Mouse (Mus musculus): Measurements from ENCODE around the gene Ankrd6.

DNA sequence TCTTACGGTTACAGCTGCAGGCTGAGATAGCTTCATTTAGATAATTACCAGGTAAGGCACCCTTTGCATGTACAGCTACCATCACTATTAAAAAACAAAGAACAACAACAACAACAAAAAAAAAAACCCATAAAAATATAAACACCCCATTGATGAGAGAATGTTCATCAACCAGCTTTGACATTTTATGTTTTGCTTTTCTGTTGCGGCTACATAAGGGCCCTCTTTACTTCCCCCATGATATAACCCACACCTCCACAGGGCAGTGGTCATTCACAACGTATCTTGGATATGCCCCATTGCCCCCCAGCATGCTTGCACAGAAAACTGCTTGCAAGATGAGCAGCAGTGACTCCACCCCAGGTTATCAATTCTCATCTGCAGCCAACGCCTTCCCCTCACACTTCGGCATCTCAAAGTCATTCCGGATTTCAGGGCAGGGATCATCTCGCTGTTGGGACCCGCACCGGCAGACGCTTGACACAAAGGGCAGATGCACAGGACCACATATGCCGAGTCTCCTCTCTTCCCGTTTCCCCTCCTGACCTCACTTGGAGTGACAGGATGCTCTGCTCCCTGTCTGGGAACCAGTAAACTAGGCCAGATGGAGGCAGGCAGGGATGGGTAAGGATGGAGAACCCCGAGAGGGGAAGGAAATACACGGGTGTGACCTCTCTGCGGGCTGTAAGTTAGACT, 87.7 kb downstream of the Ankrd6 start:
- no peak for TF ChIP-seq CTCF (IDR thresholded peaks at IDR 0.05; ENCODE audit: borderline replicate concordance, insufficient read depth, low read length)
- no peak for TF ChIP-seq POLR2A (IDR thresholded peaks at IDR 0.05; ENCODE audit: low read depth, low read length)
